Mouse (Mus musculus) 3134 (cell line): ENCODE data around the gene Celf2.

Experiments used
- DNase-seq: peaks from one replicate; pipeline ENCODE4 v3.0.0-alpha.2; 2011; ENCODE audit warnings: low spot score; ENCODE audit not compliant: insufficient read length; ENCODE audit errors: extremely low read depth

Gene Celf2

GRCm38 (mm10) chr2:6573640-6574039 lies 935.7 kb downstream of the Celf2 start:
- DNase-seq: no peak

GRCm38 (mm10) chr2:6572976-6573375 lies 936.4 kb downstream of the Celf2 start:
- no peak for DNase-seq

GRCm38 (mm10) chr2:6569040-6569542 lies 940.3 kb downstream of the Celf2 start:
- no peak for DNase-seq

GRCm38 (mm10) chr2:6565175-6565574 lies 944.2 kb downstream of the Celf2 start:
- no peak for DNase-seq

GRCm38 (mm10) chr2:6561337-6561736 lies 948.0 kb downstream of the Celf2 start:
- no peak for DNase-seq

- DNase-seq: no peak
Observed at GRCm38 (mm10) chr2:6560802-6561201, 948.6 kb downstream of the Celf2 start.

- no peak for DNase-seq
Observed at GRCm38 (mm10) chr2:6559581-6559980, 949.8 kb downstream of the Celf2 start.

GRCm38 (mm10) chr2:6558303-6559254 lies 950.8 kb downstream of the Celf2 start:
- DNase-seq: no peak

- DNase-seq: no peak
Observed at GRCm38 (mm10) chr2:6557749-6558148, 951.6 kb downstream of the Celf2 start.

- no peak for DNase-seq
Observed at GRCm38 (mm10) chr2:6556913-6557312, 952.5 kb downstream of the Celf2 start.

- no peak for DNase-seq
Observed at GRCm38 (mm10) chr2:6553656-6554055, 955.7 kb downstream of the Celf2 start.

GRCm38 (mm10) chr2:6549251-6549650 lies 960.1 kb downstream of the Celf2 start:
- no peak for DNase-seq

- no peak for DNase-seq
Observed at GRCm38 (mm10) chr2:6547139-6547664, 962.2 kb downstream of the Celf2 start.

GRCm38 (mm10) chr2:6546462-6547138 lies 962.8 kb downstream of the Celf2 start:
- no peak for DNase-seq

GRCm38 (mm10) chr2:6545127-6545931 lies 964.0 kb downstream of the Celf2 start:
- DNase-seq: no peak

GRCm38 (mm10) chr2:6543650-6544049 lies 965.7 kb downstream of the Celf2 start:
- no peak for DNase-seq

- DNase-seq: no peak
Observed at GRCm38 (mm10) chr2:6542556-6543180, 966.7 kb downstream of the Celf2 start.

- no peak for DNase-seq
Observed at GRCm38 (mm10) chr2:6540825-6541224, 968.5 kb downstream of the Celf2 start.

GRCm38 (mm10) chr2:6540092-6540491 lies 969.3 kb downstream of the Celf2 start:
- no peak for DNase-seq

GRCm38 (mm10) chr2:6538500-6538899 lies 970.9 kb downstream of the Celf2 start:
- no peak for DNase-seq
